Mouse (Mus musculus) ES-Bruce4 (cell line): ENCODE results near the gene Prtg.

Experiments used
- CTCF ChIP-seq: IDR thresholded peaks from one replicate; pipeline ENCODE4 v1.8.1; 2011; ENCODE audit warnings: low read depth, low read length
- EP300 ChIP-seq: IDR thresholded peaks from 2 replicates; pipeline ENCODE4 v1.6.1; 2011; ENCODE audit warnings: low read depth, low read length; ENCODE audit not compliant: insufficient read depth

DNA sequence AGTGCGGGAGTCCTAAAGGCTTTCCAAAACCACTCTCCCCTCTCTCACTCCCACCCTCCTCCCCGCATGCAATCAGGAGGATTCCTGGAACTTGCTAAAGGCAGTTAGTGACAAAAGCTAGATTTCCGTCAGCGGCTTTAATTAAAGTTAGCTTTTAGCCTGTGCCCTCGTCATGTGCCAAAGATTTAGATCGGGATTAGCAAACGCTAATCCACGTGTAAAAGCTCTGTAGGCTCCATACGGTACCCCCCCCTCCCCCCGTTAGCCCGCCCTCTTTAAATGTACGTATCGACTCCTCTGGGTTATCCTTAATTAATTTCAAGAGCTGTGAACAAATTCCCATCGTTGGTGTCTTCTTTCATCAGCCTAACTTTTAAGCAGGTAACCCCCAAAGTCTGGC is 528 bp upstream of the Prtg start:
- TF ChIP-seq CTCF (no peak), EP300 (no peak)
